Mouse (Mus musculus) testis, adult 10 weeks (tissue): ENCODE measurements around the gene Armt1. TPM values are rescaled to one million over a fixed set of nuclear protein-coding genes. Genes with fewer than 3 reads are reported as not detected.

ENCODE experiments used
- polyA plus RNA-seq: library from polyadenylated mRNA; stranded (reverse); fragments of 350-450 nt; fragmentation: Illumina TruSeq; extraction: RNeasy Lipid Tissue Mini Kit (QIAGEN cat#74804); gene quantifications from one replicate; pipeline ENCODE4 v1.2.3, GENCODE M21; 2014; ENCODE audit warnings: low read depth, low replicate concordance

Armt1 gene
- polyA plus RNA-seq: 298 TPM

GRCm38 (mm10) chr10:4432123-4432931, at the start of gene Armt1, which contains the start of gene Rmnd1:
Armt1 (plus strand) TSS chr10:4432467.
Rmnd1 (minus strand) TSS chr10:4432388.

GRCm38 (mm10) chr10:4387701-4388383, 44.4 kb upstream of the Armt1 start, which contains the start of gene Zbtb2:
Zbtb2 (minus strand) TSS chr10:4388108.

GRCm38 (mm10) chr10:4482355-4482754, 50.1 kb downstream of the Armt1 start, which contains the start of gene Ccdc170:
Ccdc170 (plus strand) TSS chr10:4482502.

Other genes with a start within 250 kb of the Armt1 start
- gene Akap12, start 166.1 kb upstream of the Armt1 start, polyA plus RNA-seq: 455 TPM
- 3.2 TPM for gene Zbtb2, start 44.4 kb upstream of the Armt1 start, polyA plus RNA-seq
- gene Rmnd1, start 79 bp upstream of the Armt1 start, polyA plus RNA-seq: 291 TPM
- 3.8 TPM for gene Ccdc170, start 50.0 kb downstream of the Armt1 start, polyA plus RNA-seq
- 4.7 TPM for gene Esr1, start 179.1 kb downstream of the Armt1 start, polyA plus RNA-seq